Mouse (Mus musculus) thymus, postnatal 25 days (tissue): ENCODE results near the gene Cyp2d26.
"Not testable (repeated sequence)": the region's sequence is repeated elsewhere in the genome, so short reads cannot be mapped to it uniquely, and the experiment has no call there.

Source experiments
- DNase-seq: peaks from one replicate; pipeline ENCODE4 v3.0.0; 2022

Gene Cyp2d26

GRCm38 (mm10) chr15:82794277-82794676 is at the start of gene Cyp2d26:
TSS of gene Cyp2d26 (minus strand) at chr15:82794294.
- no peak for DNase-seq

GRCm38 (mm10) chr15:82839146-82839545 is 45.1 kb upstream of the Cyp2d26 start:
- DNase-seq: no peak

- DNase-seq: no peak
These were observed 35.8 kb upstream of the Cyp2d26 start for GRCm38 (mm10) chr15:82829917-82830316.

DNA sequence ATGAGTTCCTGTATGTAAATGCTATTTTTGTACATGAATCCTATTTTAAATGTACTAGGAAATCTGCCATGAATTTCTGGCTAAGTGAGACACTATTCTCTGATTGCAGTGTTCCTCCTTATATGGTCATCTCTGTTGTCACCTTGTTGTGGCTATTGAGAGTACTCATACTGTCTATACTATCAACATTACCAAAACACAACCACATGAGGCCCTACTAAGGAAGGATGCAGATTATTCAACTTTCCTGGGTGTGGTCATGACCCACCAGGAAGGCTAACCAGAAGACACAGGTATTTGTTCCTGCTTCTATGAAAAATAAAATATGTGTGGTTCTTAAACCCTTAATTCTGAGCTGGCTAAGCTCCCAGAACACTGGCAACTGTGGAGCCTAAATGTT is 31.8 kb upstream of the Cyp2d26 start:
- DNase-seq: no peak

DNA sequence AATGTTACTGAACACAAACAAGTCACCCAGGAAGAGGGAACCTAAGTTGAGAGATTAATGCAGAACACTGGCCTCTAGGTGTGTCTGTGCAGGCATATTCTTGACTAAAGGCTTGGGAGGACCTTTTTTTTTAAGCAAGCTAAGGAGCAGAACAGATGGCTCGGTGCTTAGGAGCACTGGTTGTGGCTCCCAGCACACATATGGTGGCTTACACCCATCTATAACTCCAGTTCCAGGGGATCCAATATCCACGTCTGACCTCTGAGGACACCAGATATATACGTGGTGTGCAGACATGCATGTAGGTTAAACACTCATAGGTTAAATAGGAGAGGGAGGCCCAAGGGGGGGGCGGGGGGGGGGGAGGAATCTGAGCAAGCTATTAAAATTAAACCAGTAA is 28.3 kb upstream of the Cyp2d26 start:
- DNase-seq: no peak

DNA sequence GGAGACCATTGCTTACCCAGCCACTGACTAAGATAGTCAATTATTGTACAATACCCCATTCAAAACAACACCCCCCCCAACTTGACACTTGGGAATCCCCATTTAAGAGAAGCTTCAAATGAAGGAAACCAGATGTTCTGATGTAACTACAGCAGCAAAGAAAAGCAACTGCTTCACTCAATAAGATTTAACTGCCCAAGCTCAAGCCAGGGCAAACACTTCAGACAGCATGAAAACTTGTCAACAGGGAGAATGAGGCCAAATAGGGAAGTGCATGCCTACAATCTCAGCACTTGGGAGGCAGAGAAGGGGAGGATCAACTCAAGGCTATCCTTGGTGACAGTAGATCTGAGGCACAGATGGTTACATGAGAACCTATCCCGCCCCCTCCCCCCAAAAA is 27.6 kb upstream of the Cyp2d26 start:
- DNase-seq: no peak

DNA sequence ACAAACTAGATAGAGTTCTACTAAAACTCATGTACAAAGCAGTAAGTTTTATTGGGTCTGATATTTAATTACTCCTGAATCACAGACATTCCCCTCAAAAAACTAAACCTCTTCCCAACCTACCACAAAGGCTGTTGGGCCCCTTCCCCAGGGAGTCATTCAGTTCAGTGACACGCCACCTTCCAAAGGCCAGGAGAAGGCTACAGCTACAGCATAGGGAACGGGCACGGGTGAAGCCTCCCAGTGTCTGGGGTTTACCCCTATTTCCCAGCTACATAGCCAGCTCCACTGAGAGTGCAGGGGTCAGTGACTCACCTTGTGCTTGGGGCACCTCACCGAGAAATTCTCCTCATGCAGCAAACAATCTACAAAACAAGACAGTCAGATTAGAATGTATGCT is 21.2 kb upstream of the Cyp2d26 start:
- DNase-seq: no peak

DNA sequence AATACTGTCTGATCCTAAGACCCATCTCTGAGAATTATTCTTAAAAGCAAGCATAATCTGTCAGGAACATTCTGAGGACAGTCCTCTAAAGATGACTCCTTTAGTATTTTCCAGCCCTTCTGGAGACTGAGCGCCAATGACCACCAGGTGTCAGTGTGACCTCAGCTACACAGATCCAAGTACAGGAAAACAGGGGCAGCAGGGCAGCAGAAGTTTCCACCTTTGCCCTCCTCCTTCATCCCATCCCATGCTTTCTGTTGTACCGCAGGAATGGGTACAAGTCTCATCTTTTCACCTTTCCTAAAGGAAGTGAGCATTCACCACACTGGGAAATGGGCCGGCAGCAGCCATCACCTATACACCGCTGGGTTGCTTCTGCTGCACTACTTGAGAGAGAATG is 20.7 kb upstream of the Cyp2d26 start:
- DNase-seq: peak; percentile 62

DNA sequence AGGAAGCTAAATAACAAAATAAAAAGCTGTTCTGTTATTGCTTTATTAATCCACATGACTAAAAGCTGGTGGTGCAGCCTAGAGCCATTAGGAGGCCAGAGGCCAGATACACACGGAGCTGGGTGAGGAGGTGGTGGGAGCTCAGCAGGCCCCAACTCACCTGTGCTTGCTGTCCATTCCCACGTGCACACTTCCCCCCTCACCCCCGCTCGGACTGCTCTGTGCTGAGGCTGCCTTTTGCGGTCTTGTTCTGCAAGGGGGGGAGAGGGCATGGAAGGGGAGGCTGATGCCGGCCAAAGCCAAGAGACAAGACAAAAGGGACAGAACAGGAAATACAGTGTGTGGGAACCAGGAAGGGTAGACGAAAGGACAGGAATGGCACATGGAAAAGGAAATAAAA is 20.2 kb upstream of the Cyp2d26 start:
- DNase-seq: no peak

DNA sequence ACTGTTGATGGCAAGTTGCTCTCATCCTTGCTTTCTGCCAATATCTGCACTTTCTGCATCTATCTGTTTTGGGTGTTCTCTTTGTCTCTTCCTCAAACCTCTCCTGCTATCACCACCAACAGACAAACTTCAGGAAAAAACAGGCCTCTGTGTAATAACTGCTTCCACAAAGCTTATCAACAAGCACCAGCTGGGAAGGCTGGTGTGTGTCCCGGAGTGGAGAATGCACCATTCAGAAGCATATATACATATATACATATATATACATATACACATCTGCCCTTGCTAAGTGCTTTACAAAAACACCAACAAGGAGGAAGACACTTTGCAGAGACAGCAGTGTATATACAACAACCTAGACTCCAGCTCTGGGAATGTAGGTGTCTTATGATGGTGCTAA is 16.5 kb upstream of the Cyp2d26 start:
- DNase-seq: no peak

- no peak for DNase-seq
These were observed 15.4 kb upstream of the Cyp2d26 start for GRCm38 (mm10) chr15:82809511-82809910.

DNA sequence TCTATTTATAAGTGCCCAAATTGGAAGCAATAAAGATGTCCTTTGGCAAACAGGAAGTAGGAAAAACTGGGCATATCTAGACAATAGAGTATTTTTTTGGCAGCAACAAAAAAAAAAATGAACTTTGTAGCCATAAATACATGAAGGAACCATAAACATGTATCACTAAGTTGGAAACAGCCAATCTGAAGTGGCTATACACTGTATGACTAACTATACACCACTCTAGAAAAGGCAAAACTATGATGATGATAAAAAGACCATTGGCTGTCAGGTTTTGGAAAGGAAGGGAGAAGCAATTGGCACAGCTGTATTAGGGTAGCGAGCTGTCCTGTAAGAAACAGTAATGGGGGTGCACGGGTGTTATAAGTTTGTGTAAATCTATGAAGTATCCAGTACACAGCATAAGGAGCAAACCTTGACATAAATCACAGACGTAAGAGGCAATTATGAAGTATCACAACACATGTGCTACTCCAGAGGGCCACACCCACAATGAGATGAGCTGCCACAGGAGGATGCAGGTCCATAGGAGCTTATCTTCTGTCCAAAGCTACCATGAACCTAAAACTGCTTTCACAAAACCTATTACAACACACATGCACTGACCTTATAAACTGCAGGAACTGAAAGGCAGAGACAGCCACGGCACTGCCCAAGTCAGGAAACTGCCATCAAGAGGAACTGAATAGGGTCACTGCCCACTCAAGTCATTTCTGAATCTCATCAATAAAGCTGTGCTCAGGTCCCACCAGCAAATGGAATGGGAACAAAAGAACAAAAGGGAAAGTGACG is 13.1 kb upstream of the Cyp2d26 start:
- DNase-seq: no peak

DNA sequence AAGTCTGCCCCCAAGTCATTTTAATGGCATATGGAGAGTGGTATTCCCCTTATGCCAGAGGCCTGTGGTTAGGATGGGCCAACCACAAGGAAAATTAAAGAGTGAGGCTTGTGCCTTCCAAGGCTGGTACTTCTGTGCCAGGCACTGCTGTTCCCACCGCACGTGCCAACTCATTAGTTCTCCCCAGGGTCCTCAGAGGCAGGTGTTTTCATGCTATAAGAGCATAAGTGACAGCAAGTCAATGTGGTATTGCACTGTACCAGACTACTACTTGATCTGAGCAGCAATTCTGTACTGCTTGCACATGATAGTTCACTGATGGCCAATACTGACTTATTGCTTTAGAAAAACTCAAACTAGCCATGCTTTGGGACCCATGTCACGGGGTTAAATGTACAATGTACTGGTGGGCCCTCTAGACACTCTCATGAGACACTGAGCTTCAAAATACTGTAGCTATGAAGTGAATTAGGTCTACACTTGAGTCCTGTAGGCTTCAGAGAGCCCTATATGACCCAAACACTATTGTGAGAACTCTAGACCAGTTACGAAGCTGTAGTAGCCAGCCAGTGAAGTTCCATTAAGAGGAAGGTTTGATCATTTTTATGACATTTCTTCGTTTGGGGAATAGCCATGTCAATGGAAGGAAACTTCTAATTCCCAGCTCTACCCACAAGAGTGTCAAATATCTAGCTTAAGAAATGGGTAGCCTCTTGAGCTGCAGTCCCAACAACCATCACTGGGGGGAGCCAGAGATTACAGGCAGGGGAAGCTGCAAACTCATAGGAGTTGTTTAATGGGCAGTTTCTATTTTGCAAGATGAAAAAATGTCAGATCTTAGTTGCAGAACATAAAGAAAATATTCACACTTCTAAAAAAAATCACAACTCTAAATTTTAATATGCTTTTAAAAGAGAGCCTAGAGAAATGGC is 10.9 kb upstream of the Cyp2d26 start:
- DNase-seq: peak; percentile 80

GRCm38 (mm10) chr15:82795936-82796440 is 1.9 kb upstream of the Cyp2d26 start:
- DNase-seq: no peak

- DNase-seq: no peak
These were observed 226 bp downstream of the Cyp2d26 start for GRCm38 (mm10) chr15:82793868-82794267.

GRCm38 (mm10) chr15:82793454-82793853 is 640 bp downstream of the Cyp2d26 start:
- no peak for DNase-seq

- no peak for DNase-seq
These were observed 1.5 kb downstream of the Cyp2d26 start for GRCm38 (mm10) chr15:82792566-82792965.

DNA sequence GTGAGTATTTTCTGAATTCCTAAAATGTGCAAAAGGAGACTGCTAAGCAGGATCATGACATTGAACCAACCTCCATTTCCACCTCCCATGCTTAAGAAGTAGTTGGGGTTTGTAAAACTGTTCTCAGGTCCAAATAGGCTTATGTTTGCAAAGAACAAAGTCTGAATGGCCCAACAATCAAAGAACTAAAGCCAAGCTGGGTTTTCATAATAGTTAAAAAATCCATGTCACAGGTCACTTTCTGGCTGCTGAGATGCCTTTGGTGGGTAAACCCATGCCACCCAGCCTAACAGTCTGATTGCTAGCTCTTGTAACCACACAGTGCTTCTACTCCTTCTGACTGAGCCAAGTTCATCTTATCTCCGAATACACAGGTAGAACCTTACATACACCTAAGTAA is 9.5 kb downstream of the Cyp2d26 start:
- no peak for DNase-seq

DNA sequence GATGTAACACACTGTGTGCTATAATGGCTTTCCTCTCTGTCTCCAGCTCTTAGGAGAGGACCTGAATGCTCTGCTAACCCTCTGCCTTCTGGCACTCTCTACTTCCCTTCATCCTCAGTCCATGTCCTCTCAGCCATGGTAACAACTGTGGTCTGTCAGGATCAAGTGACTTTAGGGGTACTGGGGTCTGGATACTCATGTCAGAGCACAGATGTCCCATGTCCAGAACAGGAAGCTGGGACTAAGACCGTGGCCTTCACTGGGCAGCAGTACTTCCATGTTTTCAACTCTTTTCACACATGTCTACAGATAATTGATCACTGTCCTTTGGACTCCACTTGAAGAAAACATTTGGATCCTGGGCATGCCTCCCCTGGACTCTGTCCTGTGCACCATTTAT is 10.3 kb downstream of the Cyp2d26 start:
- no peak for DNase-seq

- not testable (repeated sequence) for DNase-seq
These were observed 16.2 kb downstream of the Cyp2d26 start for GRCm38 (mm10) chr15:82777856-82778255.

GRCm38 (mm10) chr15:82765943-82766342 is 28.2 kb downstream of the Cyp2d26 start:
- DNase-seq: no peak

DNA sequence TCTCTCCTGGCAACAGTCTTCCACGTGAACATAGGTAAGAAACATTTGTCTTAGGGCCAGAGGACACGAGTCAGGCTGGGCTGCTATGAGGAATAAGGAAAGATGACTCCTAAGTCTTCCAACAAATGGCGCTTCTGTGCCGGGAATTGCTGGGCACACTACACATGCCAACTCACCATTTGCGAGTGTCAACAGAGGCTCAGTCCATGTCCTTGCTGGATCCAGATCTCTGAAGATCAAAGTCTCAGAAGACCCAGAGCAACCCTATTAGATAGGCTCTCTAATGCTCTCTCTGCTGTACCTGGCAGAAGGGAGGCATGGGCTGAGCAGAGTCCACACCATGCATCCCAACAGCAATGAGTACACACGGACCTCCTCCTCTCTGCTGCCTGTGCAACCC is 29.2 kb downstream of the Cyp2d26 start:
- no peak for DNase-seq

DNA sequence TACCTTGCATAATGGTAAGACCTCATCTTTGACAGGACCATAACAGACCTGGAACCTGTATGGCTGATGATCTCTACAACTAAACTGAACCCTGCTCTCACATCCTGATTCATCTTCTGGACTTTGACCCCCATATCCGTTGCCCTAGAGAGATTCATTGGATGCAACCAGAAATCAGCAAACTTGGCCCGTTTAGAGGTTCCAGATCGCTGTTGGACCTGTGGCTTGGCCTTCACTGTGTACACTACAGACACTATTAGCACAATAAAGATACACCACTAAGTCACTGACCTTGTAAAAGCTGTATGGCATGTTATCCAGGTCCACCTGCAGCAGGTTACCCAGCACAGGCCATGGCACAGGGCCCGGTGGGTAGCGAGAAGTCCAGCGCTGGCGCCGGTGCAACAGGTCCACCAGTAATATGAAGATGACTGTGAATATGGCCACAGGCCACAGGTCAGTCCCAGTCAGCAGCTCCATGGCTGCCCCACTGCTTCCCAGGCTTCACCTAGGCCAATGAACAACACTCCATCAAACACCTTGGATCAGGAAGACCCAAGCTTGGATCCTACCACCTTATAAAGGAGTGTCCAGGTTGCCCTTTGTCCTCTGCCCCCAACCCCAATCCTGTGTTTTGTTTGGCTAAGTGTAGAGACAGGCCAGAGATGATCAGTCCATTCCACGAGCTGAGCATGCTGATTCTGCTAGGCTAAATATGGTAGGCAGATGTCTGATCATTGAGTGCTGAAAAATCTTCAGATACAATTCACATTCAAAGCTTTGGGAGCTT is 30.3 kb downstream of the Cyp2d26 start, which contains the start of gene Cyp2d40:
TSS of gene Cyp2d40 (minus strand) at position 553 of the 790 bp plus-strand sequence.
- DNase-seq: no peak
